Mouse (Mus musculus): Measurements from ENCODE around the gene Chst1. TPM values are rescaled to one million over a fixed set of nuclear protein-coding genes. Genes with fewer than 3 reads are reported as not detected.

The Chst1 gene
- total RNA-seq, 2 experiments from 2014 or later = not detected

Other genes starting within 250 kb of the Chst1 start
- gene Pex16, start 225.0 kb upstream of the Chst1 start, total RNA-seq (2015; ENCODE audit: low replicate concordance) = 13.3 TPM in 1 of 2 replicates, not detected in the other
- gene Pex16, start 225.0 kb upstream of the Chst1 start, total RNA-seq (2017; ENCODE audit: low replicate concordance) = 3.3 and 4.2 TPM in 2 replicates
- gene Large2, start 224.8 kb upstream of the Chst1 start, total RNA-seq (2015; ENCODE audit: low replicate concordance) = not detected in 2 replicates
- not detected in 2 replicates for gene Large2, start 224.8 kb upstream of the Chst1 start, total RNA-seq (2017; ENCODE audit: low replicate concordance)
- gene 1700029I15Rik, start 217.2 kb upstream of the Chst1 start, total RNA-seq (2015; ENCODE audit: low replicate concordance) = 1.3 TPM in 1 of 2 replicates, not detected in the other
- not detected in 2 replicates for gene 1700029I15Rik, start 217.2 kb upstream of the Chst1 start, total RNA-seq (2017; ENCODE audit: low replicate concordance)
- not detected in 2 replicates for gene Mapk8ip1, start 198.4 kb upstream of the Chst1 start, total RNA-seq (2015; ENCODE audit: low replicate concordance)
- 0.13 TPM in 1 of 2 replicates, not detected in the other for gene Mapk8ip1, start 198.4 kb upstream of the Chst1 start, total RNA-seq (2017; ENCODE audit: low replicate concordance)
- gene Cry2, start 165.7 kb upstream of the Chst1 start, total RNA-seq (2015; ENCODE audit: low replicate concordance) = 1.8 and 5.0 TPM in 2 replicates
- 1.9 and 2.7 TPM in 2 replicates for gene Cry2, start 165.7 kb upstream of the Chst1 start, total RNA-seq (2017; ENCODE audit: low replicate concordance)
- 7.1 and 9.0 TPM in 2 replicates for gene Slc35c1, start 139.2 kb upstream of the Chst1 start, total RNA-seq (2015; ENCODE audit: low replicate concordance)
- gene Slc35c1, start 139.2 kb upstream of the Chst1 start, total RNA-seq (2017; ENCODE audit: low replicate concordance) = 2.7 and 9.2 TPM in 2 replicates

Measured in erythroid progenitor cell, adult 5-6 weeks (primary cell).